In genomic region chr11:106192657-106193370, GRCm38 (mm10) we compare ENCODE assay signal across 8 mouse cellular contexts. TPM values are rescaled to one million over a fixed set of nuclear protein-coding genes. Genes with fewer than 3 reads are reported as not detected.
DNase-seq lines count a peak whose midpoint lies in the region; TF ChIP-seq lines count a peak whose summit lies in the region.

No protein-coding gene starts in this region.

- 6% methylated on average over 19 of the region's 19 CpGs for WGBS in thymus, adult 2 months
- WGBS in kidney, adult 2 months = 5% methylated on average over 19 of the region's 19 CpGs

- H3K27ac ChIP-seq in thymus, adult 2 months (ENCODE audit: control insufficient read depth, insufficient read depth, low read length) = peak overlapping the region; percentile 60
- H3K27ac ChIP-seq in embryonic fibroblast, embryonic 13.5 days (ENCODE audit: insufficient read depth, low read length) = peak overlapping the region; percentile 32; the same call in 1 of the 2 replicates
- peak overlapping the region; percentile 57 for H3K27ac ChIP-seq in kidney, adult 2 months (ENCODE audit: insufficient read depth, low read depth, low read length)

- H3K4me3 ChIP-seq in thymus, adult 2 months (ENCODE audit: control insufficient read depth, insufficient read depth, low read length) = peak overlapping the region; percentile 86
- peak overlapping the region; percentile 83 for H3K4me3 ChIP-seq in embryonic fibroblast, embryonic 13.5 days (ENCODE audit: insufficient read depth, low read length)
- peak overlapping the region; percentile 64 for H3K4me3 ChIP-seq in kidney, adult 2 months (ENCODE audit: insufficient read depth, low read depth, low read length)
- H3K4me3 ChIP-seq in megakaryocyte, embryonic 14.5 days (replicated peaks) = peak overlapping the region; percentile 94

- TF ChIP-seq CTCF in thymus, adult 2 months (IDR thresholded peaks at IDR 0.05; ENCODE audit: borderline replicate concordance, control insufficient read depth, extremely low read depth, insufficient read depth, low read length, poor library complexity) = no peak
- no peak for TF ChIP-seq CTCF in embryonic fibroblast, embryonic 13.5 days (IDR thresholded peaks at IDR 0.05; ENCODE audit: borderline replicate concordance, insufficient read depth, low read length)
- no peak for TF ChIP-seq CTCF in kidney, adult 2 months (conservative IDR thresholded peaks at IDR 0.05; ENCODE audit: insufficient read depth, insufficient read length, low read depth, low read length)

- no peak for TF ChIP-seq POLR2A in thymus, adult 2 months (IDR thresholded peaks at IDR 0.05; ENCODE audit: control insufficient read depth, extremely low read depth, insufficient read depth, low read length, poor library complexity)
- no peak for TF ChIP-seq POLR2A in embryonic fibroblast, embryonic 13.5 days (IDR thresholded peaks at IDR 0.05; ENCODE audit: low read depth, low read length)
- no peak for TF ChIP-seq POLR2A in kidney, adult 2 months (IDR thresholded peaks at IDR 0.05; ENCODE audit: low read depth, low read length)

- no peak for DNase-seq in thymus, adult 2 months
- no peak for DNase-seq in thymus, postnatal 0 days (ENCODE audit: low spot score)
- peak; percentile 62 for DNase-seq in kidney, adult 2 months
- DNase-seq in thymus, postnatal 4 days = no peak
- no peak for DNase-seq in adrenal gland, postnatal 36 days
- no peak for DNase-seq in layer of hippocampus, postnatal 25 days (ENCODE audit: extremely low spot score in 1 of 2, low spot score in 1 of 2)

- 0 out of 2 replicates have a peak, but pooled peaks cover under 1% of the 10 kb centered on the region for H3K36me3 ChIP-seq in thymus, adult 2 months (ENCODE audit: control insufficient read depth, insufficient read depth, low read length)
- no peaks in the 10 kb centered on the region for H3K36me3 ChIP-seq in kidney, adult 2 months (ENCODE audit: control insufficient read depth, insufficient read depth, low read length)
- peaks cover 31% of the 10 kb centered on the region for H3K36me3 ChIP-seq in megakaryocyte, embryonic 14.5 days (replicated peaks; ENCODE audit: low read length)

- no peaks in the 10 kb centered on the region for H3K27me3 ChIP-seq in thymus, adult 2 months (ENCODE audit: control insufficient read depth, insufficient read depth, low read length)
- H3K27me3 ChIP-seq in kidney, adult 2 months (replicated peaks; ENCODE audit: control insufficient read depth, insufficient read depth, low read length) = no peaks in the 10 kb centered on the region
- H3K27me3 ChIP-seq in megakaryocyte, embryonic 14.5 days (replicated peaks) = no peaks in the 10 kb centered on the region

- peaks cover 3% of the 10 kb centered on the region for H3K4me1 ChIP-seq in thymus, adult 2 months (replicated peaks; ENCODE audit: control insufficient read depth, insufficient read depth, low read length)
- peaks cover 14% of the 10 kb centered on the region for H3K4me1 ChIP-seq in embryonic fibroblast, embryonic 13.5 days (ENCODE audit: control insufficient read depth, insufficient read depth, low read length)
- H3K4me1 ChIP-seq in kidney, adult 2 months (ENCODE audit: control insufficient read depth, insufficient read depth, low read length) = peaks cover 5% of the 10 kb centered on the region; the same call in 1 of the 2 replicates
- peaks cover 71% of the 10 kb centered on the region for H3K4me1 ChIP-seq in megakaryocyte, embryonic 14.5 days

- H3K9me3 ChIP-seq in megakaryocyte, embryonic 14.5 days = no peaks in the 10 kb centered on the region

RNA-seq across cellular contexts. Expression of gene Strada, which starts 9.2 kb away (rescaled TPM):
- polyA plus RNA-seq in thymus, adult 2 months (2012; rRNA removed) = 40.3 and 40.5 TPM in 2 replicates
- 18.9 and 21.6 TPM in 2 replicates for polyA plus RNA-seq in thymus, postnatal 0 days (2015; fragmentation: Nextera tagmentation; extraction: Ambion mirVana)
- polyA plus RNA-seq in embryonic fibroblast, embryonic 13.5 days (2011; ENCODE audit: insufficient read length, low read depth, missing spikeins) = 22.4 and 24.0 TPM in 2 replicates
- polyA plus RNA-seq in kidney, adult 2 months (2012; rRNA removed) = 28.4 and 28.5 TPM in 2 replicates
- polyA plus RNA-seq in megakaryocyte, embryonic 14.5 days (2012; ENCODE audit: insufficient read depth, low replicate concordance) = 50.4 and 187 TPM in 2 replicates
- total RNA-seq in adrenal gland, postnatal 36 days (2021) = 10 to 100 TPM; 13.1 to 15.4 TPM
- 10 to 100 TPM; 27.1 to 33.4 TPM for total RNA-seq in layer of hippocampus, postnatal 25 days (2021)

RNA-seq across cellular contexts. Expression of gene Ccdc47, which starts 23.3 kb away (rescaled TPM):
- polyA plus RNA-seq in thymus, adult 2 months (2012; rRNA removed) = 15.5 and 16.9 TPM in 2 replicates
- 57.0 and 63.1 TPM in 2 replicates for polyA plus RNA-seq in thymus, postnatal 0 days (2015; fragmentation: Nextera tagmentation; extraction: Ambion mirVana)
- 101 and 110 TPM in 2 replicates for polyA plus RNA-seq in embryonic fibroblast, embryonic 13.5 days (2011; ENCODE audit: insufficient read length, low read depth, missing spikeins)
- 14.0 and 20.6 TPM in 2 replicates for polyA plus RNA-seq in kidney, adult 2 months (2012; rRNA removed)
- 1.4 and 4.7 TPM in 2 replicates for polyA plus RNA-seq in megakaryocyte, embryonic 14.5 days (2012; ENCODE audit: insufficient read depth, low replicate concordance)
- 100 to 1,000 TPM; 113 to 115 TPM for total RNA-seq in adrenal gland, postnatal 36 days (2021)
- 10 to 100 TPM; 84.9 to 93.9 TPM for total RNA-seq in layer of hippocampus, postnatal 25 days (2021)

RNA-seq across cellular contexts. Expression of gene Ddx42, which starts 23.9 kb away (rescaled TPM):
- 16.7 and 19.9 TPM in 2 replicates for polyA plus RNA-seq in thymus, adult 2 months (2012; rRNA removed)
- 58.3 and 67.8 TPM in 2 replicates for polyA plus RNA-seq in thymus, postnatal 0 days (2015; fragmentation: Nextera tagmentation; extraction: Ambion mirVana)
- 55.0 and 58.3 TPM in 2 replicates for polyA plus RNA-seq in embryonic fibroblast, embryonic 13.5 days (2011; ENCODE audit: insufficient read length, low read depth, missing spikeins)
- 8.3 and 10.0 TPM in 2 replicates for polyA plus RNA-seq in kidney, adult 2 months (2012; rRNA removed)
- 4.9 and 12.1 TPM in 2 replicates for polyA plus RNA-seq in megakaryocyte, embryonic 14.5 days (2012; ENCODE audit: insufficient read depth, low replicate concordance)
- total RNA-seq in adrenal gland, postnatal 36 days (2021) = 10 to 100 TPM; 52.4 to 54.8 TPM
- total RNA-seq in layer of hippocampus, postnatal 25 days (2021) = 10 to 100 TPM; 64.5 to 74.1 TPM

RNA-seq across cellular contexts. Expression of gene Limd2, which starts 32.2 kb away (rescaled TPM):
- polyA plus RNA-seq in thymus, adult 2 months (2012; rRNA removed) = 569 and 594 TPM in 2 replicates
- 968 and 1,023 TPM in 2 replicates for polyA plus RNA-seq in thymus, postnatal 0 days (2015; fragmentation: Nextera tagmentation; extraction: Ambion mirVana)
- polyA plus RNA-seq in embryonic fibroblast, embryonic 13.5 days (2011; ENCODE audit: insufficient read length, low read depth, missing spikeins) = 67.2 and 70.6 TPM in 2 replicates
- polyA plus RNA-seq in kidney, adult 2 months (2012; rRNA removed) = 27.8 and 48.3 TPM in 2 replicates
- 121 and 146 TPM in 2 replicates for polyA plus RNA-seq in megakaryocyte, embryonic 14.5 days (2012; ENCODE audit: insufficient read depth, low replicate concordance)
- 10 to 100 TPM; 11.8 to 15.0 TPM for total RNA-seq in adrenal gland, postnatal 36 days (2021)
- total RNA-seq in layer of hippocampus, postnatal 25 days (2021) = 100 to 1,000 TPM; 149 to 156 TPM

RNA-seq across cellular contexts. Expression of gene Gm10840, which starts 32.2 kb away (rescaled TPM):
- not detected in 2 replicates for polyA plus RNA-seq in thymus, adult 2 months (2012; rRNA removed)
- 0.54 and 0.78 TPM in 2 replicates for polyA plus RNA-seq in thymus, postnatal 0 days (2015; fragmentation: Nextera tagmentation; extraction: Ambion mirVana)
- not detected in 2 replicates for polyA plus RNA-seq in embryonic fibroblast, embryonic 13.5 days (2011; ENCODE audit: insufficient read length, low read depth, missing spikeins)
- polyA plus RNA-seq in kidney, adult 2 months (2012; rRNA removed) = not detected in 2 replicates
- not detected in 2 replicates for polyA plus RNA-seq in megakaryocyte, embryonic 14.5 days (2012; ENCODE audit: insufficient read depth, low replicate concordance)
- not detected for total RNA-seq in adrenal gland, postnatal 36 days (2021)
- total RNA-seq in layer of hippocampus, postnatal 25 days (2021) = not detected
